8 mouse cellular contexts compared by ENCODE assay signal in the genomic region with DNA sequence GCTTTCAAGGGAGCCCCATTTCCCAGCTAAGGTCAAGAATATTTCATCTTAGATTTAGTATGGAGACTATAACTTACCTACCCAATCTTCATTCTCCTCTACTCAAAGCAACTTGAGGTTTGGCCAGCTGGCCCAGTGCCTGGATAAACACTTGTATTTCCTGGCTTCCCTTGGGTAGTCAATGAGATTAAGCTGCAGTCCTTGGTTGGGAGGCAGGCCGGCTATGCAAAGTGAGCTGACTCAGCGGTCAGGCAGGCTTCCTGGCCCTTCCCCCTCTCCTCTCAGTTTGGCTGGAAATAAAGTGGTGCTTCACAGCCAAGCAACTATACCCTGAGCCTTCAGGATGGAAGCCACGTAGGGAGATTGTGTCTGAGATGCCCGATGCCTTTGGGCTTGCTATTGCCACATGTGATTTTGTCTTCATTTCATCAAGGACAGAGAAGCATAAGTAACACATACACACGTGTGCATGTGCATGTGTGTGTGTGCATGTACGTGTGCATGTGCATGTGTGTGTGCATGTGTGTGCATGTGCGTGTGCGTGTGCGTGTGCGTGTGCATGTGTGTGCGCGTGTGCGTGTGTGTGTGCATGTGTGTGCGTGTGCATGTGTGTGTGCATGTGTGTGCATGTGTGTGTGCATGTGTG.
DNase-seq lines count a peak whose midpoint lies in the region; ATAC-seq lines count a peak whose summit lies in the region.

No protein-coding gene starts in this region.

- H3K4me1 ChIP-seq in hindbrain, embryonic 16.5 days (ENCODE audit: control insufficient read depth, insufficient read depth, low read depth, low read length): peaks cover 12% of the 10 kb centered on the region
- peaks cover 13% of the 10 kb centered on the region for H3K4me1 ChIP-seq in midbrain, embryonic 12.5 days

- peak overlapping the region; percentile 41; the same call in 1 of the 2 replicates for H3K27ac ChIP-seq in hindbrain, embryonic 16.5 days (ENCODE audit: low read depth, low read length)
- no peak overlapping the region; the same call in 1 of the 2 replicates for H3K27ac ChIP-seq in midbrain, embryonic 12.5 days (replicated peaks)

- WGBS in hindbrain, embryonic 16.5 days: 66% methylated on average over 14 of the region's 14 CpGs
- WGBS in midbrain, embryonic 12.5 days: 65% methylated on average over 14 of the region's 14 CpGs

- ATAC-seq in hindbrain, embryonic 16.5 days: peak; percentile 90
- peak; percentile 65 for ATAC-seq in midbrain, embryonic 12.5 days (ENCODE audit: low FRiP score, low read depth)

- H3K9me3 ChIP-seq in hindbrain, embryonic 16.5 days (ENCODE audit: control insufficient read depth, low read length): no peaks in the 10 kb centered on the region
- no peaks in the 10 kb centered on the region for H3K9me3 ChIP-seq in midbrain, embryonic 12.5 days

- no peaks in the 10 kb centered on the region for H3K27me3 ChIP-seq in hindbrain, embryonic 16.5 days (replicated peaks; ENCODE audit: control insufficient read depth, insufficient read depth, low read length)
- no peaks in the 10 kb centered on the region for H3K27me3 ChIP-seq in midbrain, embryonic 12.5 days

- H3K4me2 ChIP-seq in hindbrain, embryonic 16.5 days (ENCODE audit: low read length): no peak overlapping the region; the same call in 1 of the 2 replicates
- H3K4me2 ChIP-seq in midbrain, embryonic 12.5 days (replicated peaks): 0 out of 2 replicates have a peak overlapping the region, but pooled peaks have one; percentile 7

- intact Hi-C loops in gastrocnemius, postnatal 14 days (cut with DNase I; ENCODE audit: low total_unique reads): no loop called here
- intact Hi-C loops in left cerebral cortex, postnatal 14 days (cut with DNase I): no loop called here

- peak; percentile 89 for DNase-seq in Muller cell, postnatal 12 days (ENCODE audit: inconsistent ontology term)
- DNase-seq in embryo, embryonic 10 days (ENCODE audit: low spot score): peak; percentile 73
- DNase-seq in gastrocnemius, postnatal 14 days: peak; percentile 60
- DNase-seq in left cerebral cortex, postnatal 14 days (ENCODE audit: low spot score in 2 of 2): peak; percentile 37 to 43
- DNase-seq in testis, postnatal 14 days (ENCODE audit: low spot score): peak; percentile 33
- DNase-seq in cerebellum, adult 8-10 months: no peak

- no peak overlapping the region for H3K9ac ChIP-seq in hindbrain, embryonic 16.5 days (ENCODE audit: low read depth, low read length)
- H3K9ac ChIP-seq in midbrain, embryonic 12.5 days (replicated peaks): no peak overlapping the region

- no peak overlapping the region for H3K4me3 ChIP-seq in hindbrain, embryonic 16.5 days (ENCODE audit: low read length)
- H3K4me3 ChIP-seq in midbrain, embryonic 12.5 days: no peak overlapping the region

- H3K36me3 ChIP-seq in hindbrain, embryonic 16.5 days (ENCODE audit: control insufficient read depth, insufficient read depth, low read length): no peaks in the 10 kb centered on the region
- H3K36me3 ChIP-seq in midbrain, embryonic 12.5 days: no peaks in the 10 kb centered on the region
